Mouse (Mus musculus): ENCODE measurements around the gene Fgfr2. TPM values are rescaled to one million over a fixed set of nuclear protein-coding genes. Genes with fewer than 3 reads are reported as not detected.

Gene Fgfr2
- polyA plus RNA-seq, 1 experiment from 2014 or later, result 123 TPM

DNA sequence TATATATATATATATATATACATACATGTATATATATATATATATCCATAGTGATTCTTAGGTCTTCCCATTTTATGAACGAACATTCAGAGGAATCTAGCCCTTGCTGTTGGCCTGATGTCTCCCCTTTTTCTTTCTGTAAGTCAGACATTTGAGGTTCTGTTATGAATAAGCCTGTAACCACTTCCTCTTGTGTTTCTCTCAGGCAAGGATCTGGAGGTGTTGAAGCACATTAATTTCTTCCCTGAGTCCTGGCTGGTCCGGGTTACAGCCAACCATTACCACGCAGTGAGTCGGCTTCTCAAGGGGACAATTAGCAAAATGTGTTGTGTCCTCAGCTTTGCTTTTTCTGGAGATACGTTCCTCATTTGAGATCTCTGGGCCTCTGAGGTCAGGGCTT lies 2304.3 kb downstream of the Fgfr2 start:
- ATAC-seq (ENCODE audit: low FRiP score, low read depth), result no peak
- H3K4me3 ChIP-seq, result no peak overlapping the region
- no peaks in the 10 kb centered on the region for H3K4me1 ChIP-seq
- H3K4me2 ChIP-seq (replicated peaks), result no peak overlapping the region
- H3K27me3 ChIP-seq, result no peaks in the 10 kb centered on the region
- no peak overlapping the region for H3K9ac ChIP-seq
- no peak overlapping the region for H3K27ac ChIP-seq
- no peaks in the 10 kb centered on the region for H3K36me3 ChIP-seq
- no peaks in the 10 kb centered on the region for H3K9me3 ChIP-seq
- WGBS, result 70% methylated on average over 5 of the region's 5 CpGs

DNA sequence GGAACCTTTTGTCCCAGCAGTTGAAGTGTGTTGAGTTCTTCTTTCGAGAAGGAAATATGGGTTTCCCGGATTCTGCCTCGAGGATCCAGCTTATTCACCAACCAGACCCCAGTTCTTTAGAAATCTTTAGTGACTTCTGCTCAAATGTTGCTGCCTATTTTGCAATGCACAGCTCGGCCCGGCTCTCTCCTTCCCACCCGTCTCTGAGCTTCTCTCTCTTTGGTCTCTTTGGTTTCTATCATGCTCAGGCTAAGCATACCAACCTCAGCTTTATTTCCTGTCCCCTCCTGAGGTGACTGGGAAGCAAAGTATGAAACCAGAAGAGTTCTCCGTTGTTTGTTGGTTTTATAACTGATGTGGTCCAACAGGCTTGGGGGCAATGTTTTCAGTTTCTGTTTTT lies 2306.9 kb downstream of the Fgfr2 start:
- H3K27me3 ChIP-seq, result no peaks in the 10 kb centered on the region
- H3K4me3 ChIP-seq, result no peak overlapping the region
- 87% methylated on average over 7 of the region's 7 CpGs for WGBS
- no peaks in the 10 kb centered on the region for H3K36me3 ChIP-seq
- H3K4me2 ChIP-seq (replicated peaks), result no peak overlapping the region
- ATAC-seq (ENCODE audit: low FRiP score, low read depth), result no peak
- H3K9ac ChIP-seq, result no peak overlapping the region
- H3K9me3 ChIP-seq, result no peaks in the 10 kb centered on the region
- H3K4me1 ChIP-seq, result no peaks in the 10 kb centered on the region
- no peak overlapping the region for H3K27ac ChIP-seq

DNA sequence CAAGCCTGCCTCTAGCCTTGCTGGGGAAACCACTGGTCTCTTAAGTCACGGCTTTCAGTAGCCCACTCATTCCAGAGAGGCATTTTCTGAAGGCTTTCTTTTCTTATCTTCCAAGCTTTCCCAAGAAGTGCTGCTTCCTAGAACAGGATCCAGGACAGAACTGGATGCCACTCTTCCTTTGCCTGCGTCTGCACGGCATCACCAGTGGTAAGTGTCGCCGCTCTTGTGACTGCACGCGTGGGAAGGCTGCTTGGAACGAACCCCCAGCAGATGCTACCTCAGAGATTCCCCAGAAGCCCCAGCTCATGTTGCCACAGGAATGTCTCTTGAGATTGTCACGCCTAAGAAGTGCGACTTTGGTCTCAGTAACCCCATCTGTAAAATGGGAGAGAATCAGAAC lies 2307.5 kb downstream of the Fgfr2 start:
- no peak for ATAC-seq (ENCODE audit: low FRiP score, low read depth)
- Histone ChIP-seq H3K9me3 (no peaks in the 10 kb centered on the region), H3K4me1 (no peaks in the 10 kb centered on the region), H3K4me2 (replicated peaks) (no peak overlapping the region), H3K27ac (no peak overlapping the region), H3K36me3 (no peaks in the 10 kb centered on the region), H3K9ac (no peak overlapping the region), H3K27me3 (no peaks in the 10 kb centered on the region), H3K4me3 (no peak overlapping the region)
- 92% methylated on average over 10 of the region's 10 CpGs for WGBS

DNA sequence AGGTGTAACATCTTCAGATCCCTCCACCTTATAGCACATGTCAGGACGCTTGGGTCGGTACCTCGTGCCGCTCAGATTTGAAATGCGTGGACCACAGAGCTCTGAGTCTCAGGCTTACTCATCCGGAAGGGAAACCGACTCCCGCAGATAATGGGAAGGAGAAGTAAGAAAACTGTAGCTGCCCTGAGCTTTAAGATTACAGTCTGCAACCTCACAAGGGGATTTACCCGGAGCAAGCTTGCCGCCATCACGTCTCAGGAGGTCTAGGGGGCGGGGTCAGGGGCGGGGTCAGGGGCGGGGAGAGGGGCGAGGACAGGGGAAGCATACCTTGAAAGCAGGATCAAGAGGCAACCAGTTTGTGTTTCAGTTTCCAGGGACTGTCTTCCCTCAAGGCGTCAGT lies 2310.7 kb downstream of the Fgfr2 start:
- Histone ChIP-seq H3K9ac (no peak overlapping the region), H3K4me2 (replicated peaks) (no peak overlapping the region; the same call in 1 of the 2 replicates), H3K4me3 (no peak overlapping the region), H3K27ac (no peak overlapping the region), H3K36me3 (no peaks in the 10 kb centered on the region), H3K27me3 (no peaks in the 10 kb centered on the region), H3K9me3 (no peaks in the 10 kb centered on the region), H3K4me1 (no peaks in the 10 kb centered on the region)
- 40% methylated on average over 16 of the region's 16 CpGs for WGBS
- no peak for ATAC-seq (ENCODE audit: low FRiP score, low read depth)

DNA sequence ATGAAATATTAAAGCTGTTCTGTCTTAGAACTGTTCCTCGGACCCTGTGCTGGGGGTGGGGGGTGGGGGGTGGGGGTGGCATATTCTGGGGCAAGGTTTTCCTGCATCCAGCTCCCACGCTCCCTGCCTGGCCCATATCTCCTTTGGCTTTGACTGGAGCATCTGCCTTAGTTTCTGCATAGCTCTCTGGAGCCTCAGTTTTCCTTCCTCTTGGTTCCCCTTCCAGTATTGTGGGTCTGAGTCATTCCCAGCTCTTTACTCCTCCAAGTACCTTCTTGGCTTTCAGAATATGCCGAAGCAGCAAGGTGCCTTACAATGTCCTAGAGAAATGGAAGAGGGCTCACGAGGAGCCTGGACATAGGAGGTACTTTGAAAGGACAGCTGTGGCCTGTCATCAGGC lies 2312.9 kb downstream of the Fgfr2 start:
- Histone ChIP-seq H3K36me3 (no peaks in the 10 kb centered on the region), H3K9me3 (no peaks in the 10 kb centered on the region), H3K4me1 (no peaks in the 10 kb centered on the region), H3K27me3 (no peaks in the 10 kb centered on the region), H3K9ac (no peak overlapping the region), H3K4me3 (no peak overlapping the region), H3K27ac (no peak overlapping the region), H3K4me2 (replicated peaks) (no peak overlapping the region)
- WGBS, result 88% methylated on average over 4 of the region's 4 CpGs
- no peak for ATAC-seq (ENCODE audit: low FRiP score, low read depth)

DNA sequence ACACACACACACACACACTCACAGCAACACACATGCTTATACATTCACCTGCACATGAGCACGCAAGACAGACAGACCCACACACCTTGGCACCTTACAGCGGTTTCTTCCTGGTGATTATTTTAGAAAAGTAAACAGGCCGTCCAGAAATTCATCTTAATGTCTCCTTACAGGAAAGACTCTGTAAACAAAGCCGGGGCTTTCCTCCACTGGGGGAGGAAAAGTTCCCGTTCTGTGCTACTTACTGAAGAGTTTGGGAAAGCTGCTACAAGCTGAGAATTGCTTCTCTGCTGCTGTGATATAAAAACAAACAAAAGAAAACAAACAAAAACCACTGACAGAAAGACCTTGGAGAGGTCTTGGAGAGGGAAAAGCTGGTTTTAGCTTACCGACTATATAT lies 2314.5 kb downstream of the Fgfr2 start:
- no peaks in the 10 kb centered on the region for H3K27me3 ChIP-seq
- no peaks in the 10 kb centered on the region for H3K4me1 ChIP-seq
- H3K9ac ChIP-seq, result no peak overlapping the region
- no peak overlapping the region for H3K27ac ChIP-seq
- no peak for ATAC-seq (ENCODE audit: low FRiP score, low read depth)
- H3K4me2 ChIP-seq (replicated peaks), result no peak overlapping the region
- H3K4me3 ChIP-seq, result no peak overlapping the region
- no peaks in the 10 kb centered on the region for H3K36me3 ChIP-seq
- no peaks in the 10 kb centered on the region for H3K9me3 ChIP-seq
- 67% methylated on average over 6 of the region's 6 CpGs for WGBS

DNA sequence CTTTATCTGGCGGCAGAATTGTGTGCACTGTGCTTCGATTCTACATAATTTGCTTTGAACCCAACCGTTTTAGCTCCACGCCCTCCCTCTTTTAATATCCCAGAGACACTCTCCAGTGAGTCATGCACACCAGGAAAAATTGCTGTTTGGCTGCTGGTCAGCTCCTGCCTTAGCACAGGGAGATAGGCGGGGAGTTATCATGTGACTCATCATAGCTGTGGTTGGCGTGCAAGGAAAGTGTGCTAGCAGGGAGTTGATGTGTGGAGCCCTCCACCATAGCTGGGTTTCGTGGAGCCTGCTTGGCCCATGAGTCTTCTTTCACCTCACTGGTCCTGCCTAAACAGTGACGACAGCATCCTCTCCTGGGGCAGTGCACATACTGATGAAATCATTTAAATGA lies 2315.4 kb downstream of the Fgfr2 start:
- ATAC-seq (ENCODE audit: low FRiP score, low read depth), result no peak
- H3K4me1 ChIP-seq, result no peaks in the 10 kb centered on the region
- H3K36me3 ChIP-seq, result no peaks in the 10 kb centered on the region
- H3K27me3 ChIP-seq, result no peaks in the 10 kb centered on the region
- no peak overlapping the region for H3K4me2 ChIP-seq (replicated peaks)
- no peak overlapping the region for H3K27ac ChIP-seq
- H3K9me3 ChIP-seq, result no peaks in the 10 kb centered on the region
- no peak overlapping the region for H3K9ac ChIP-seq
- no peak overlapping the region for H3K4me3 ChIP-seq
- WGBS, result 76% methylated on average over 8 of the region's 8 CpGs

DNA sequence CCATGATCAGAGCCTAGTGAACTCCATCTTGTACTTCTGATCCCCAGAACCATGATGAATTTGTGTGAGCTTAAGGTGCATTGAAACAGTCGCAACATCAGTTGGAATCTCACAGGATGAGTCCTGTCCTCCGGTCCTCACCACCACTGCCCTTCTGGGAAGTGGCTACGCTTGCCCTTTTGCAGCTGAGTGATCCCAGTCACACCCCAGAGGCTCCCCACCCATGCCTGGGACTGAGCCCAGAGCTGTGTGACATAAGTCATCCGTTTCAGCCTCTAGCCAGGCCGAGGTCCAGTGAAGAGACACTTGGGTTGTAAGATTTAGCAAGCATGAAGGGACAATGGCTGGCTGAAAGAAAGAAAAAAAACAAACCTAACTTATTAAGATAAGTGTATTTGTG lies 2318.2 kb downstream of the Fgfr2 start:
- no peaks in the 10 kb centered on the region for H3K4me1 ChIP-seq
- no peak overlapping the region for H3K4me3 ChIP-seq
- H3K4me2 ChIP-seq (replicated peaks), result no peak overlapping the region
- H3K9me3 ChIP-seq, result no peaks in the 10 kb centered on the region
- H3K27ac ChIP-seq, result no peak overlapping the region
- H3K27me3 ChIP-seq, result no peaks in the 10 kb centered on the region
- no peak for ATAC-seq (ENCODE audit: low FRiP score, low read depth)
- no peaks in the 10 kb centered on the region for H3K36me3 ChIP-seq
- no peak overlapping the region for H3K9ac ChIP-seq
- 79% methylated on average over 5 of the region's 5 CpGs for WGBS

DNA sequence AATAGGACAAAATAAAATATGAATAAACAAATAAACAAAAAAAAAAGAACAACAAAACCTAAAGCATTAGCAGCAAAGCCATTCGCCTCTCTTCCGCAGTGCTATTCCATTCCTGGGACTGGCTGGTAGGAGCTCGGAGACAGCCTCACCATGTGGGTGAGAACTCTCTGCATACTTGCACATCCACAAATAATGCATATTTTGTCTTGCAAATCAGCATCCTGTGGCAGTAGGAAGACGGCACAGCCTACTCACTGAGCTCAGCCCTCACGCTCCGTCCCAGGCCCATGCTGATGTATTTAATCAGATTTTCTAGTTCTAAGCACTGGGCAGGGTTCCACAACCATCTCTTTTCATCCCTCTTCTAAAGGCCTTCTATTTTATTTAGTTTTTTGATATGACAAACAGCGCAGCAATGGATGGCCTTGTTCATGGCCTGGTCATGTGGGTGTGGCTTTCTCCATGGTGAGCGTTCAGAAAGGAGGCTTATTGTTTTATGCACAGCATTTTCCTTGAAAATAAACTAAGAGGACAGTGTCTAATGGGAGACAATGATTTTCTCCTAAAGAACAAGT lies 2319.8 kb downstream of the Fgfr2 start:
- no peaks in the 10 kb centered on the region for H3K36me3 ChIP-seq
- no peak overlapping the region for H3K4me3 ChIP-seq
- H3K4me2 ChIP-seq (replicated peaks), result no peak overlapping the region
- H3K9ac ChIP-seq, result no peak overlapping the region
- no peaks in the 10 kb centered on the region for H3K4me1 ChIP-seq
- no peak for ATAC-seq (ENCODE audit: low FRiP score, low read depth)
- WGBS, result 92% methylated on average over 8 of the region's 8 CpGs
- no peaks in the 10 kb centered on the region for H3K27me3 ChIP-seq
- H3K27ac ChIP-seq, result no peak overlapping the region
- H3K9me3 ChIP-seq, result no peaks in the 10 kb centered on the region

DNA sequence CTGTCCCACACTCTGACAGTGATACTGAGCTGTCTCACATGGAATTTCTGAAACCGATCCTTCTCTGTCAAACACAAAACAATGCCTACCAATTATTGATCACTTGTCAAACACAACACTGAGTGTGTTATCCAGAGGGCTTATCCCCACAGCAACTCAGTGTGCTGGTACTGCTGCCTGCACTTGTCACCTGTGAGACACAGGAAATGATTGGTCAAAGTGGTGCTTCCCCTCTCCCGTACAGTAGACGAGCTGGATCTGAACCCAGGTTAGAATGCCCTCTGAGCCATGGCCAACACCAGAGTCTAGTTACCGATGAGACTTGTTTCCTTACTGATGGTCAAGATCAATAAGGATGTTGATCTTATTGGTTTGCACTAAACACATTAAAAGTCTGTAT lies 2321.3 kb downstream of the Fgfr2 start:
- Histone ChIP-seq H3K4me1 (no peaks in the 10 kb centered on the region), H3K9me3 (no peaks in the 10 kb centered on the region), H3K27me3 (no peaks in the 10 kb centered on the region), H3K27ac (no peak overlapping the region), H3K36me3 (no peaks in the 10 kb centered on the region), H3K9ac (no peak overlapping the region), H3K4me2 (replicated peaks) (no peak overlapping the region), H3K4me3 (no peak overlapping the region)
- ATAC-seq (ENCODE audit: low FRiP score, low read depth), result no peak
- 86% methylated on average over 4 of the region's 4 CpGs for WGBS

DNA sequence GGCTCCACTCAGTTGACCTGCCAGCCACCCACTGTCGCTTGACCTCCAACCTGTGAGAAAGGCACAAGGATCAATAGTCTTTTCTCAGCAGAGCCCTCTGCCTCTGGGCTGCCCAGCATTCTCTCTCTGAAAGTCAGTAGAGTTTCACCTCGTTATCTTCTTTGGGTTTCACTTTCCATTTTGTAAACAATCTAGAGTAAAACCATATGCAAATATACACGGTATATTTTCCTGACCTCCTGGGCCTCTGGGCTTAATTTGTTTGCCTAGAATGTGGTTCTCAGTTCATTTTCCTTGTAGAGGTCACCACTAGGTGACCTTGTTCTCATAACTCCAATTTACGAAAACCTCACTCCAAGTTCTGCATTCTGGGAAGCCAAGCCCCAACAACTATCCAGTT lies 2322.5 kb downstream of the Fgfr2 start:
- H3K9me3 ChIP-seq, result no peaks in the 10 kb centered on the region
- no peak overlapping the region for H3K9ac ChIP-seq
- no peak overlapping the region for H3K4me2 ChIP-seq (replicated peaks)
- no peaks in the 10 kb centered on the region for H3K4me1 ChIP-seq
- H3K36me3 ChIP-seq, result no peaks in the 10 kb centered on the region
- H3K27ac ChIP-seq, result no peak overlapping the region
- WGBS, result 53% methylated on average over 4 of the region's 4 CpGs
- ATAC-seq (ENCODE audit: low FRiP score, low read depth), result no peak
- no peak overlapping the region for H3K4me3 ChIP-seq
- no peaks in the 10 kb centered on the region for H3K27me3 ChIP-seq

DNA sequence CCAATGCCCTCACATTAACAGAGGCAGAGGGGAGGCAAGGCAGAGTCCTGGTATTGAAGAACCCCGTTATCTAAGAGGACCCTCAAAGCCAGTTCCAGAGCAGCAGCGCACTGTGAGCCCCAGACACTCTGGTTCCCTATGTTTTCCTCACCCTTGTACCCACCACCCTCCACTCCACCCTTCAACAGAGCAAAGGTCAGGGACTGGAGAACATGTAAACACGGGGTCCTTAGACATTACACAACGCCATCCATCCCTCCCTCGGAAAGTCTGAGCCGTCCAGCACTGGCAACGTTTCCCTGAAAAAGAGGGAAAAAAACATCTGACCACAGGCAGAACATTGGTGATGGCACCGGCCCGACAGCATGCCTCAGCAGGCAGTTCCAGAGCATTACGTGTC lies 2323.7 kb downstream of the Fgfr2 start:
- H3K27ac ChIP-seq, result no peak overlapping the region
- peaks cover 9% of the 10 kb centered on the region for H3K4me1 ChIP-seq
- H3K9ac ChIP-seq, result no peak overlapping the region
- H3K9me3 ChIP-seq, result no peaks in the 10 kb centered on the region
- no peak overlapping the region for H3K4me2 ChIP-seq (replicated peaks)
- H3K4me3 ChIP-seq, result no peak overlapping the region
- no peak for ATAC-seq (ENCODE audit: low FRiP score, low read depth)
- WGBS, result 87% methylated on average over 10 of the region's 10 CpGs
- H3K27me3 ChIP-seq, result no peaks in the 10 kb centered on the region
- H3K36me3 ChIP-seq, result no peaks in the 10 kb centered on the region

DNA sequence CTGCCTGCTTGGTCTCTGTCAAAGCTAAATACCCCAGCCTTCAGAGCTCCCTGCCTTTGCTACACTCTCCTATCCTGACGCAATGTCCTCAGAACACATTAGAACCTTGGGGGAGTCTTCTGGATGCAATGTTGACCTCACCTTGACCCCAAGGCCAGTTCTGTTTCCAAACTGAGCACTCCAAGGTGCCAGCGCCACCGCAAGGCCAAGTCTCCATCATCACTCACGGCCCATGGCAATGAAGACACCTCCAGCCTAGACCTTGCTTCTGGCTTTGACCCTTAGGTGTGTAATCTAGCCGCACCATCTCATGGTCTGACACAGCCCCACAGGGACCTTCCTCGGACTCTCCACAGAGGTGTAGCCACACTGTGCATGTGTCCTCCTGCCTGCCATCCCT lies 2325.6 kb downstream of the Fgfr2 start:
- H3K4me1 ChIP-seq, result peaks cover 9% of the 10 kb centered on the region
- no peak overlapping the region for H3K4me2 ChIP-seq (replicated peaks)
- WGBS, result 90% methylated on average over 6 of the region's 6 CpGs
- H3K27ac ChIP-seq, result no peak overlapping the region
- no peaks in the 10 kb centered on the region for H3K27me3 ChIP-seq
- H3K9ac ChIP-seq, result no peak overlapping the region
- no peak for ATAC-seq (ENCODE audit: low FRiP score, low read depth)
- H3K9me3 ChIP-seq, result no peaks in the 10 kb centered on the region
- no peak overlapping the region for H3K4me3 ChIP-seq
- no peaks in the 10 kb centered on the region for H3K36me3 ChIP-seq
